Mouse (Mus musculus) urinary bladder, postnatal 10 days (tissue): ENCODE measurements around the gene Tmeff1.

Source experiments
- DNase-seq: peaks from one replicate; pipeline ENCODE4 v3.0.0; 2022; ENCODE audit warnings: low spot score

Gene Tmeff1

GRCm38 (mm10) chr4:48622946-48623345, 38.0 kb downstream of the Tmeff1 start:
- DNase-seq = no peak

DNA sequence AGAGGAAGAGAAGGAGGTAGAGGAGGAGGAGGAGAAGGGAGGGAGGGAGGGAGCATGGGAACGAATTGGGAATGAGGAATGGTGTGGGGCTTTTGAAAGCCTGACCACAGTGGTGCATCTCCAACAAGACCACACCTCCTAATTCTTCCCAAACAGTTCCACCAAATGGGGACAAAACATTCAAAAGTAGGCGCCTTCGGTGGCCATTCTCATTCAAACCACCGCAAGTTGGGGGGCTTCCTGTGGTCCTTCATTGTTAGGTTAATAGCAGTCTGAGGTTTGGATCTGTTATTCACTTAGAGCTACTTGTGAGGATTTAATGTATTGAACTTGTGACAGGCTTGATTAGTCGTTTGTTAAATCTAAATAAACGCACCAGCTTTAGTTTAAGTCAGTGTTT, 40.0 kb downstream of the Tmeff1 start:
- no peak for DNase-seq

DNA sequence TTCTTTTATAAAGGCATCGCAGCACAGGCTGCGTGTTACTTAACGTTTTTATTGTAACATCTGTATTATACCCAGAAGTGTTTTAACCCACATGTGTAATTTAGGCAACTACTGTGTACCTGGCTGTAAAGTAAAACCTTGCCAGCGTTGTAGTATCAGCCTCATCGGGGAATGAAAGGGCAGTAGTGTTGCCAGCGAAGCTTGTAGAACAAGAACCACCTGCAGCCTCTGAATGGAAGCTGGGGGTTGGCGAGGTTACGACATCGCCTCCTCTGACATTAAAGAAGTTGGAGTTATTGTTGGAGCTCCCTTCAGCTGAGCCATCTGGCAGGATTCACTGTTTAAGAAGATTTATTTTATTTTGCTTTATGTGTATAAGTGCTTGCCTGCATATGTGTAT, 40.9 kb downstream of the Tmeff1 start:
- no peak for DNase-seq

DNA sequence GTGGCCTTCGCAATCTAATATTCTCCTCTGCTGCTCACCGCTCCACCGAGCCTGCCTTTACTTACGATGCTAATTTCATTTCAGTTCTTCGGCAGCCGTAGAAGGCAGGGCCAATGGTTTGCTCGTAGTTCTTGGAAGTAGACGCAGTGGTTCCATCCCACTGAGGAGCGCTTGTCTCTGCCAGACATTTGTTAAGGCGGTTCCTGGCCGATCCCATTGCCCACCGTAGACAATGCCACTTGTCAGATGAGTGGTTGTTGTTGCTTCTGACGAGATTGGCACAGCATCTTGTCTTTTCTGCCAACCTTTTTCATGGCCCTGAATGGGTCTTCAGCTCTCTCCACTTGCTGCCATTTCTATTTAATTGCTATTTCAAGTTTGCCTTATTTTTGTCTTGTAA, 44.5 kb downstream of the Tmeff1 start:
- no peak for DNase-seq

DNA sequence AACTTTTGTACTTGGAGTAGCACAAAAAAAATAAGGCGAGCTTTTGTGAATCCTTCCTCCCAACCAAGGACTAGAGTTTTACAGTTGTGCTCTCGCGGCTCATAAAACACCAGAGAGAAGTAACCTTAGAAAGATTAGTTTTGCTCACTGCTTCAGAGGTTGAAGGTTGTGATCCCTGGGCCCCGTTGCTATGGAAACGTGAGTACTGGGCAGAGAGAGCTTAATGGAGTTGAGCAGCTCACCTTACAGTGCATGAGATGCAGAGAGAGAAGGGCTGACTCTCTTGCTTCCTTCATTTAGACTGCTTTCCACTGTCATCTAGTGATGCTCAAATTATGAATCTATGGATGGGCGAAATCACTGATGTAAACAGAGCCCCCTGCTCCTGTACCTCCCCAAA, 48.6 kb downstream of the Tmeff1 start:
- DNase-seq = no peak

DNA sequence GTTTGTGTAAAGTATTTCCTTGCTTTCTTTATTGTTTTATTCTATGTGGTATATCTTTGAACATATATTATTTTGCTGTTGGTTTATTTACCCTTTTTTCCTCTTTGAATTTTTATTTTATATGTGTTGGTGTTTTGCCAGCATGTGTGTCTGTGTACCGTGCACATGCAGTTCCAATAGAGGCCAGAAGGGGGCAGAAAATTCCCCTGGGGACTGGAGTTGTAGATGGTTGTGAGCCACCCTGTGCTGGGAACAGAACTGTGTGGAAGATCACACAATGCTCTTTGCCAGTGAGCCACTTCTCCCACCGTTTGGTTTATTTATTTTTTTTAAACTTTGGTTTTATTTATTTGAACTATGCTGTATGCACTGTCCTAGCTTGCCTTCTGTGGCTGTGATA, 49.1 kb downstream of the Tmeff1 start:
- DNase-seq = no peak

GRCm38 (mm10) chr4:48636831-48637230, 51.9 kb downstream of the Tmeff1 start:
- no peak for DNase-seq

DNA sequence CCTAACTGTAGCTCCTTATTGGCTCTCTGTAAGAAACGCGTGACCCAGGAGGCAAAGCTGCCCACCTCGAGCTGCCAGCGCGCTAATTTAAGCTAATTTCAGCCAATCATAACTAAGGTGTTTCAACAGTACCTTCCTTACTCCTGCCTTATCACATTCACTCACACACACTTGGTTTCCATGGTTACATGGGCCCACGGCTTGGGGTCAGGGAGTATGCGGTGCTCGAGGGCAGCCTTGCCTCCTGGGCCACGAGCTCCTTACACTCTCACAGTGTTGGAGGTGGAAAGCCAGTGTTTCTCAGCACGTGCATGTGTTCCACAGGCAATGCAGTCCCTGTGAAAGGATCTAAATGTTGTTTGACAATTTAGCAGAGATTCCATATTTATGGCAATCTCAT, 53.2 kb downstream of the Tmeff1 start:
- DNase-seq = no peak

- DNase-seq = no peak
Observed at GRCm38 (mm10) chr4:48639503-48639902, 54.5 kb downstream of the Tmeff1 start.

DNA sequence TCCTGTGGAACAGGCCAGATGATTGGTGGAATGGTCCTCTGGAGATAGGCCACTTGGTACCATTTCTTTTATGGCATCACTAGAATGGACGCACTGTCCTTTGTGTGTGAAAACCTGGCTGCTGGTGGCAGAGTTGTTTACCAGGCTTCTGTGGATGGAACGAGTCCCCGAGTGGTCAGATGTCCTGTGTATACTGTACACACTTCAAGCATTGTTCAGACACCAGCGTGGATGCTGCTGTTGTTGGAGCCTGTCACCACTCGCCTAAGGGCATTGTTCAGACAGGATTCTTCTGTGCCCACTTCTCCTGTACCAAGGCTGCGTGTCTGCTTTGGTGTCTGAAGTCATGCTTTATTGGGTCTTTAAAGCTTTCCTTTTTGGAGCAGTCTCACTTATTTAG, 58.8 kb downstream of the Tmeff1 start:
- DNase-seq = no peak

DNA sequence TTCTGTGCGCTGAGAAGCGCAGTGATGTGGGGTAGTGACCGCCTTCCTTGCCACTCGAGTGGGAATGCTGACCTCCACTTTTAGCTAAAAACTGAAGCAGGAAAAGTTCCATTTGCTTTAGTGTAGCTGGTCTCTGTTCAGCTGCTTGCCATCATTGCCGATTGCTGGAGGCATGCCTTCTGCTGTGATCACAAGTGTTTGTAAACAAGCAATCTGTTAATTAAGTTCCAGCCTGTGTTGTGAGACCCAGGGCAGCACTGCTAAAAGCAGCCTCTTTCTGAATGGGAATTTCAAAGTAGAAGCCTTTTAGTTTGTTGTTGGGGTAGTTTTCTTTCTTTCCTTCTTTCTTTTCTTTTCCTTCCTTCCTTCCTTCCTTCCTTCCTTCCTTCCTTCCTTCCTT, 61.2 kb downstream of the Tmeff1 start:
- no peak for DNase-seq

GRCm38 (mm10) chr4:48650617-48651360, 65.8 kb downstream of the Tmeff1 start:
- no peak for DNase-seq

DNA sequence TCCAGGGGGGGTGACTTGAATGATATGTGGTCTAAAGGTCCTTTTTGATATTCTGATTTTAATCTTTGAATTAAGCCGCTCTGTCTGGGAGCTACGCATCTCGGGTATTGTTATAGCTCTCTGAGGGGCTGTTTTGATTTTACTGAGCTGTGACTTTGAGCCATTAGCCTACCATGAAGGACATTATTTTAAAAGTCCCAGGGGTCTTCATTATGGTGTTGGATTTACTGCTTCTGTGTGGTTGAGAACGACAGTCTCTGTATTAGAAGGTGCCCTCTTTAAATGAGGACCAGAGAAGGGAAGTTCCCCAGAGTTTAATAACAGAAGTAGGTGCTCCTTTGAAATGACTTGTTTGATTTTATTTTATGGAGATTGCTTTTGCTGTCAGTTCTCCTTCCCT, 69.1 kb downstream of the Tmeff1 start:
- no peak for DNase-seq

- DNase-seq = no peak
Observed at GRCm38 (mm10) chr4:48656530-48656929, 71.6 kb downstream of the Tmeff1 start.

- DNase-seq = no peak
Observed at GRCm38 (mm10) chr4:48660144-48660543, 75.2 kb downstream of the Tmeff1 start.

GRCm38 (mm10) chr4:48660619-48661575, 75.9 kb downstream of the Tmeff1 start:
- no peak for DNase-seq

- no peak for DNase-seq
Observed at GRCm38 (mm10) chr4:48663271-48663670, 78.3 kb downstream of the Tmeff1 start, which contains the start of gene Cavin4. Cavin4 (plus strand) TSS chr4:48663514.

DNA sequence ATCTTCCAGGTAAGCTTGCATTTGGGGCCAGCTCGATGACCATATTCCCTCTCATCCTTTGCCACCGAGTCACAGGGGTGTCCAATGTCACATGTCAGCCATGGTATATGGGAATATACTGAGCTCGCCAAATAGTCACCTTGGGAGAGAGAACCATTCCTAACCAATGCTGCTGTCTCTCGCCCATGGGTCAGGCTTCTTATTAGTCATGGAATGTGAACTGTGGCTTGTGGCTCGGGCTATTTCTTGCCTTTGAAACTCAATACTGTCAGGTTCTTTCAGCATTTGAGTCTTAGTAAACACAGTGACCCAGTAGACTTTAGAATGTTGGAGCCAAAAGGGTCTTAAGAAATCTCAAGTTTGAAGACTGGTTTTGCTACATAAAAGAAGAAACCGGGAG, 79.0 kb downstream of the Tmeff1 start:
- no peak for DNase-seq

DNA sequence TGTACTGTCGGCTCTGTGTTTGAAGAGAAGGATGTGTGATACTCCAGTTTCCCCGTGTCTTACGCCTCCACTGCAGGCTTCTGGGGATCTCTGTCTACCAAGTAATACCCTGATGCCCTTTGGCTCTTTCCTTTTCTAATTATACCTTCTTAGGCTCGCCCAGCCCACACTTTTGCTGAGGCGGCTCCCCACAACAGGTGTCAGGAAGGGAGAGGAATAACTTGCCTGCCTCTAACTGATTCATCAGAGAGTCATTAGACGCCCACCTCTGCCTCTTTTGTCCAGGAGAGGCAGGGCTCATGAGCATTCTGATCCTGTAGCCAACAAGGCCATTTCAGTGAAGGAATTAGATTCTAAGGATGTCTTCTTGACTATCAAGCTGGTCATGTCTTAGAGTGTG, 82.3 kb downstream of the Tmeff1 start:
- no peak for DNase-seq

DNA sequence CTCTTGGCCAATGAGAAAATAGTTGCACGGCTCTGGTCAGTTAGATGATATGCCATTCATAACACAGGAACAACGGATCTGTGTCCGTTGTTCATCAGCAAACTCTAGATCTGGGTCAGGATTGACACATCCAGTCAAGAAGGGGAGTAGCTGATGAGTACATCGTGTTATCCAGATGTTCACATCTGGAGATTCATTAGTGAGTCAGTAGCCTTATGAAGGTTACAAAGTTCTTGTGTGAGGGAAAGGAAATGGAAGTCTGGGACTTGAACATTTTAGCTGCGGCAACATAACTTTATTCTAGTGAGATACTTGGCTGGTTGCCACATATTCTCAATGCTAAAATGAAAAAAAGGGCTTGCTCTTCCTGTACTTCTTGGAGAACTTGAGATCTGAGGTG, 87.9 kb downstream of the Tmeff1 start:
- no peak for DNase-seq

- DNase-seq = no peak
Observed at GRCm38 (mm10) chr4:48674412-48674811, 89.4 kb downstream of the Tmeff1 start.

DNA sequence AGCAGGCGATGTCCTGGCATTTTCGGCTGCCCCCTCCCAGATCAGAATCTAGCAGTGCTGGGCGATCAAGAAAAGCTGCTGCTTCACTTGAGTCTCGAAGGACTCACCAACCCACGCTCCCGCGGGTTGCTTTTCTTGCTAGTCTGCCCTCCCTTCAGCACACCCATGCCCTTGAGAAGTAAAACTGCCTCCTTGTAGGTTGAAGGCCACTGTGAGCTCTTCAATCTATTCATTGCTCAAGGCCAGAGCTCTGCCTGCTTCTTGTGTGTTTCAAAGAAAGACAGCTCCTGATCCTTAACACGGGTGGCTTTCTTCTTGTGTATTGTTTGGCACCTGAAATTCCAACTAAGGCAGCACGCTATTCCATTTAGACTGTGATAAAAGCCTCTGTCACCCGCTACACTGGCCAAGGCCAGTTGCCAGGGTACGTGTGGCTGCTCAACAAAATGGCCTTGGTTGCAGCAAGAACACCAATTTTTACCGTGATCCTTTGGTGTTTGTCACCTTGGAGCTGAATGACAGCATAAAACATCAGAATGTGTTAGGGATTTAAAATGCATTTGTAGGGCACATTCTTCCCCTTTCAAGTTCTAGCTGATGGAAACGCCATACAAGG, 91.7 kb downstream of the Tmeff1 start:
- no peak for DNase-seq

GRCm38 (mm10) chr4:48677276-48677675, 92.3 kb downstream of the Tmeff1 start:
- no peak for DNase-seq
